Mouse (Mus musculus): ENCODE data around the gene Net1. TPM values are rescaled to one million over a fixed set of nuclear protein-coding genes. Genes with fewer than 3 reads are reported as not detected.
"Not testable (repeated sequence)": the region's sequence is repeated elsewhere in the genome, so short reads cannot be mapped to it uniquely, and the experiment has no call there.

The Net1 gene
- total RNA-seq, 2 experiments from 2014 or later, result 36.9 to 42.4 TPM

- no peak for DNase-seq (ENCODE audit: low spot score in 2 of 2)
These were observed 26.4 kb downstream of the Net1 start for GRCm38 (mm10) chr13:3891479-3892087.

DNA sequence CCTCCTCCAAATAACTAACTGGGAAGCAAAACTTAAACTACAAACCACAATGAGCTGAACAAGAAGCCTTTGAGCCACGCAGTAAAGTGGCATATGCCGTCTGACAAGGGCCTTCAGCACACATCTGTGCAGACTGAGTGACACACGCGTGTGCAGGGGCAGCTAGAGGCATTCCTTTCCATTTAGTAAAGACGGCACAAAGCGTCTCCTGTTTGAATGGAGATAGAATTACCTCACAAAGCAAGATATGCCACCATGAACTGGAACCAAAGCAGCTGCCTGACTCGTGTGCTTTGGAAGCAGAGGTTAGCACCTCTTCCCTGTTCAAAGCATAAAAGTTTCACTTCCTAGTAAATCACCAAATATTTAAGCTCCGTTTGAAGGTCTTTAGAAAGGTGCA lies 28.0 kb downstream of the Net1 start:
- no peak for DNase-seq (ENCODE audit: low spot score in 2 of 2)

DNA sequence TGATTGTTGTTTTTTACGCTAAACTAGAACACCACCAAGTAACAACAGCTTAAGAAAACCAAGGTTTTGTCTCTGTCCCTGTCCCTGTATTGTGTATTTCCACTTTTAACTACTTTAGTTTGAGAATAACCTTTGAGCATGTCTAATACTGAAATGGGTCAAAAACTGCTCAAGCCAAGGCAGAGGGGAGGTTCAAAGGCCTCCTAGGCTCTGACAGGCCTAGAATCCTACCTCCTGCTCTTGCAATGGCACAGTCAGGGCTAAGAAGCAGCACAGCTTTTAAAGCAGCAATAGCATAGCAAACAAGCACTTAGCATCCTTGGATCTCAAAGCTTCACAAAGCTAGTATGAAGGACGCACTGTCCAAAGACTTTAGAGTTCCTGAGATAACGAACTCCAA lies 28.9 kb downstream of the Net1 start:
- no peak for DNase-seq (ENCODE audit: low spot score in 2 of 2)

GRCm38 (mm10) chr13:3886663-3887062 lies 31.4 kb downstream of the Net1 start:
- DNase-seq (ENCODE audit: low spot score in 2 of 2), result no peak

DNA sequence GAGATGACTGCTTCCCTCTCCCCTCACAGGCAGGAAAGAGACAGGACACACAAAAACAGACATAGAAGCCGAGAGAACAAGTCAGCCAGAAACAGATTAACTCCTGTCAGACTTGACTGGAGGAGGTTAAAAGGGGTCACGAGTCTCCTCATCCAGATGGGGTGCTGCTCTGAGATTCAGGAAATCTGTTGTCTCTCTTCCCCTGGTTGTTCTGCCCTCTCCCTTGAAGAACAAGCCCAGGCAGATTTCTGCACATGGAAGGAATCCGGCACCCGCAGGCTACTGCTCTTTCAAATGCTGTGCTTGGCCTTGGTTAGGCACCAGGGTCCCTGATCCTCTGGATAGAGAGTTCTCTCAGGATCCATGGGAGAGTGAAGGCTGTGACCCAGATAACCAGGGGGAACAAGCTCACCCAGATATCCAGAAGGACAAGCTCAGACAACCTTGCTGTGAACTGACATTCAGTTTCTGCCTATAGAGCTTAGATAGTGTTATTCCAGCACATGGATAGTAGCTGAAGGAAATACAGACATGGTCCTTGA lies 40.3 kb downstream of the Net1 start:
- DNase-seq (ENCODE audit: low spot score in 2 of 2), result no peak

GRCm38 (mm10) chr13:3877185-3877584 lies 40.8 kb downstream of the Net1 start:
- no peak for DNase-seq (ENCODE audit: low spot score in 2 of 2)

- DNase-seq (ENCODE audit: low spot score in 2 of 2), result no peak
These were observed 41.6 kb downstream of the Net1 start for GRCm38 (mm10) chr13:3876448-3876847.

DNA sequence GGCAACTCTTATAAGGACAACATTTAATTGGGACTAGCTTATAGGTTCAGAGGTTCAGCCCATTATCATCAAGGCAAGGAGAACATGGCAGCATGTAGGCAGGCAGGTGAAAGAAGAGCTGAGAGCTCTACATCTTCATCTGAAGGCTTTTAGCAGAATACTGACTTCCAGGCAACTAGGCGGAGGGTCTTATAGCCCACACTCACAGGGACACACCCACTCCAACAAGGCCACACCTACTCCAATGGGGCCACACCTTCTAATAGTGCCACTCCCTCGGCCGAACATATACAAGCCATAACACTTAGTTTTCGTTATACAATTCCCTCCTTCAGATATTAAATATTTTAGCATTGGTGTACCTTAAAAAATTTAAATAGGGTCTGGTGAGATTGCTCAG lies 45.2 kb downstream of the Net1 start:
- DNase-seq (ENCODE audit: low spot score in 2 of 2), result no peak

GRCm38 (mm10) chr13:3869901-3870300 lies 48.1 kb downstream of the Net1 start:
- no peak for DNase-seq (ENCODE audit: low spot score in 2 of 2)

DNA sequence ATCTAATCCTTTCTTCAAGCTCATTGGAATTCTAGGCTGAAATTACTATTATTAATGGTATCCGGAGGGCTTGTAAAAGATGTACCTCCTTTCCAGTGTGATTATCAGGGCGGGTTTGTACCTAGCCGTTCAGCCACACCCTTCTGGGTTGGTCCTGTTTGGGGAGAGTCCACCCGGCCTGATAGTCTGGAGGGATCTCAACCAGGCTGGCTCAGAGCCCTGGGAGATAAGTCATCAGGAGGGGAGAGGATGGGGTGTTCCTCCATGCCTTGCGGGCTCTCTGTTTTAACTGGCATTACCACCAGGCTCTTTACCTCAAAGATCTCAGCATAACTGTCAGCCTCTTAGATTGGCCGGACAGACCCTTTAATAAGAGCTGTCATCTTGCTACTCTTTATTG lies 50.9 kb downstream of the Net1 start:
- no peak for DNase-seq (ENCODE audit: low spot score in 2 of 2)

DNA sequence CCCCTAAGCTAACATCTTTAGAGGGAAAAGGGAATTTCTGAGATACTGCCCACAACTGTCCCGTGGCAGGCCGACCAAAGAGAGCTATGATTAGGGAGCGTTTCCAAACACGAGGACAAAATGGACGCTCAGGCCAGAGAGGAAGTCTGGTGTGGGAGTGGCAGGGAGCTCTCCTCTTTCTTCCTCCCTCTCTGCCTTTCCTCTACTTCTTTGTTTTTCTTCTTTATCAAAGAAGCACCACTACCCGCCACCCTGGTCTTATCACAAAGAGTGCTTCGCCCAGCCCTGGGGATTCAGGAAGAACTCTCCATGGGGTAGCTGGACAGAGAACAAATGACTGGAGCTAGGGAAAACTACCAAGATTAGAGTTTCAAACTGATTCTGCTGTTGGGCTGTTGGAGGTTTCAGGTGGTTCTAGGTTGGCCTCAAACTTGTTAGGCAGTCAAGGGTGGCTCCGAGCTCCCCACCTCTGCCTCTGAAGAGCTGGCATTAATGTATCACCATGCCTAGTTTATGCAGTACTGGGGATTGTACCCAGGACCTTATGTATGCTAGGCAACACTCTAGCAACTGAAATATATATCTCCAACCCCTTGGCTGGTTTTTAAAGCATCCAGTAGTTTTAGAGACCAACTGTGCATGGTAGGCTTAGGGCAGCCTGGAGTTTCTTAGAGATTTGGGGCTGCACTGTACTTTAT lies 51.5 kb downstream of the Net1 start:
- DNase-seq (ENCODE audit: low spot score in 2 of 2), result no peak

- DNase-seq (ENCODE audit: low spot score in 2 of 2), result peak in 1 of 2 experiments; percentile 11
These were observed 52.2 kb downstream of the Net1 start for GRCm38 (mm10) chr13:3865648-3866354.

- peak; percentile 62 to 70 for DNase-seq (ENCODE audit: low spot score in 2 of 2)
These were observed 55.0 kb downstream of the Net1 start for GRCm38 (mm10) chr13:3862922-3863580.

GRCm38 (mm10) chr13:3862325-3862724 lies 55.7 kb downstream of the Net1 start:
- DNase-seq (ENCODE audit: low spot score in 2 of 2), result no peak

GRCm38 (mm10) chr13:3861251-3861650 lies 56.8 kb downstream of the Net1 start:
- DNase-seq (ENCODE audit: low spot score in 2 of 2), result no peak

GRCm38 (mm10) chr13:3856252-3856651 lies 61.8 kb downstream of the Net1 start:
- DNase-seq (ENCODE audit: low spot score in 2 of 2), result no peak

- no peak for DNase-seq (ENCODE audit: low spot score in 2 of 2)
These were observed 63.2 kb downstream of the Net1 start for GRCm38 (mm10) chr13:3854856-3855255.

DNA sequence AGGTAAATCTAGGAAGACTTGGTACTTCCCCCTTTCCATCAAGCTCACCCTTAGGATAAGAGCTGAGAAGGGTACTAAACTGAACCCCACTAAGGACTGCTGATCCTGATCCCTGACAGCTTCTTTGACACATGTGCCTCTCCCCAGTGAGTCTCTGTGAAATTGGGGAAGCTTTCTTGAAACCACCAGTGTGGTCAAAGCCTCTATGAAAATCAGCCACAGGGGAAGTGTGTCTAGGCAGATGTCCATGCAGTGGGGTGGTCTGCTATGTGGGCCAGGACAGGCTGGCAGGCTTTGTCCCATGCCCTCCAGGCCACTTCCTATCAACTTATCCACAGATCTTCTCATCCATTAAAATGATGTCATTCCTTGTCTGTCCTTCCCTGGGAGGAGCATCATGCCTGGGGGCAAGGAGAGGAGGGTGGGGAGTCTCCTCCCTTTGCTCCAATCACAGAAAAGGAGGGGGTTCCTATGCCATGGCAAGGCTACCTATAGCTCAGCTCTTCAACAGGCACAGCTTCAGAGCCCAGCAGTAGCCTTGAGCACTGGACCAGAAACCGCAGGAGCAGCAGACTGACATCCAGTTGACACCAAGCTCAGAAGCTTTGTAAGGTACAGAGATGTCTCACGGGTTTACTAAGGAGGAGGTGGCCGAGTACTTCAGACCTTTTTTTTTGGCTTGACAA lies 64.2 kb downstream of the Net1 start, which contains the start of gene Calm5:
Gene Calm5, plus strand, starts transcription at position 526 of the 686 bp plus-strand sequence.
- not testable (repeated sequence) for DNase-seq (ENCODE audit: low spot score in 2 of 2)

DNA sequence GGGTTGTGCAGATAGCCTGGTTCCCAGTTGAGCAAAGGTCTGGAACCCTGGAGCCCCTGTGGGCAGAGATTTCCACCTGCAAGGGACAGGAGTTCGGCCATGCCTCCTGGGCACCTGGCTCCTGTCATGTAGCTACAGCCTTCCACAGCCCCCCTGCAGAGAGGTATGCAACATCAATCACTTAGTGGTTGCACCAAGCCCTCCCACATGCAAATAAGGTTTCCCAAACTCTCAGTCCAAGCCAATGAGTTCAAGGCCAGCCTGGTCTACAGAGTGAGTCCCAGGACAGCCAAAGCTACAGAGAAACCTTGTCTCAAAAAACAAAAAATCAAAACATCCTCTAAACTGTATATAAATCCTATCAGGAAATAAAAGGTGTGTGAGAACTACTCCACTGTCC lies 67.7 kb downstream of the Net1 start:
- DNase-seq (ENCODE audit: low spot score in 2 of 2), result no peak

DNA sequence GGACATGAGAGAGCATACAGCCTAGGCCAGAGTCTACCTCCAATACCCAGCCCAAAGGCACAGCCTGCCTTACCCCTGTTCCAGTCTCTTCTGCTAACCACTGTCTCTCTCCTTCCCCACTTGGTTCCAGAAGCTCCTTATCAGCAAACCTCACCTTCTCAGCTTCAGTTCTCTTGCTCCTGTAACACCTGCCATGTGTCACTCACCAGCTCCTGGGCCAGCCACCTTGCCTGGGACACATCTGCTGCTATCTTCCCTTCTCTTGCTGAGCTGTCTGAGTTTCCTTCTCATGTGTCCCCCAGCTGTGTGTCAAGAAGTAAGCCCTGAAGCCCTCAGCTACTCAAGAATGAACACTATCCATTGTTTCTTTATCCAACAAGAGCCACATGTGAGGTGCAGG lies 77.4 kb downstream of the Net1 start:
- not testable (repeated sequence) for DNase-seq (ENCODE audit: low spot score in 2 of 2)

GRCm38 (mm10) chr13:3837312-3837807 lies 80.7 kb downstream of the Net1 start, which contains the start of gene Calm4:
Gene Calm4 (plus strand): TSS chr13:3837757.
- not testable (repeated sequence) for DNase-seq (ENCODE audit: low spot score in 2 of 2)
